Mouse (Mus musculus) hindbrain, embryonic 10.5 days (tissue): ENCODE measurements at regions not wholly inside any gene's neighbourhood (a gene's known extent, or its start where the extent isn't known, plus 50 kb on each side); places are given as distances from the start of the nearest gene placed in this dataset.

ENCODE experiments used
- DNase-seq: peaks from one replicate; pipeline ENCODE4 v3.0.0-alpha.2; 2017; ENCODE audit warnings: low spot score
- H3K27ac ChIP-seq: fragments of 300-500 bp; sonication (generic); 2 replicates; pipeline ENCODE4 v1.5.1; 2016; ENCODE audit warnings: mild to moderate bottlenecking, moderate library complexity
- H3K27me3 ChIP-seq: fragments of 300-500 bp; sonication (generic); 2 replicates; pipeline ENCODE4 v1.6.1; 2016; ENCODE audit warnings: mild to moderate bottlenecking; ENCODE audit not compliant: poor library complexity, insufficient read depth, severe bottlenecking
- H3K36me3 ChIP-seq: fragments of 300-500 bp; sonication (generic); 2 replicates; pipeline ENCODE4 v1.6.1; 2016; ENCODE audit warnings: mild to moderate bottlenecking, moderate library complexity
- H3K4me1 ChIP-seq: fragments of 300-500 bp; sonication (generic); replicated peaks from 2 replicates; pipeline ENCODE4 v1.6.1; 2016; ENCODE audit warnings: mild to moderate bottlenecking
- H3K4me3 ChIP-seq: fragments of 300-500 bp; sonication (generic); 2 replicates; pipeline ENCODE4 v1.5.1; 2016; ENCODE audit warnings: mild to moderate bottlenecking, moderate library complexity
- H3K9me3 ChIP-seq: fragments of 300-500 bp; sonication (generic); 2 replicates; pipeline ENCODE4 v1.6.1; 2016; ENCODE audit warnings: mild to moderate bottlenecking, moderate library complexity
- WGBS: fragments of 180-500 bp; shearing (Covaris S2); methylation state at CpG from one replicate; pipeline ENCODE4 v1.1.7; 2016; 5-methylcytosine and 5-hydroxymethylcytosine counted together

DNA sequence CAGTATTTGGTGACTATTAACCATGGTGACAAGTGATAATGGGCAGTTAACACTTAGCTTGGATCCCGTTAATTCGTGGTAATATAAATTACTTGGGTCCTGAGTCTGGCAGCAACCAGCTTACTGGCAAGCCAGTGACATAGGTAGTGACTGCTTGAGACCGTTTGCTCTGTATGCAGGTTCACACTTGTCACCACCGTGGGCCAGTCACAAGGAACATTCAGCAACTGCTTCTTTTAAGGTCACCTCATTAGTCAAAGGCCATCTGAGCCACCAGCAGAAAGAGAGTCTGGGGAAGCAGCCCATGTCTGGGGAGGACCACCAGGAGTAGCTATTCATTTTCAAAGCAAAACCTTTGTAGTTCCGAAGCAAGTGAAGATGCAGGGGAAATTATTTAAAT lies 220.3 kb upstream of the Mgmt start:
- Histone ChIP-seq H3K9me3 (no peaks in the 10 kb centered on the region), H3K27me3 (peaks cover 77% of the 10 kb centered on the region), H3K4me3 (no peak overlapping the region), H3K36me3 (no peaks in the 10 kb centered on the region), H3K4me1 (peaks cover 25% of the 10 kb centered on the region), H3K27ac (no peak overlapping the region)
- 64% methylated on average over 5 of the region's 5 CpGs for WGBS
- DNase-seq, result no peak

GRCm38 (mm10) chr7:136675041-136675440 lies 219.4 kb upstream of the Mgmt start:
- no peaks in the 10 kb centered on the region for H3K36me3 ChIP-seq
- no peak overlapping the region for H3K27ac ChIP-seq
- H3K4me3 ChIP-seq, result no peak overlapping the region
- H3K27me3 ChIP-seq, result peaks cover 73% of the 10 kb centered on the region
- no peak for DNase-seq
- no peaks in the 10 kb centered on the region for H3K9me3 ChIP-seq
- H3K4me1 ChIP-seq, result peaks cover 28% of the 10 kb centered on the region
- WGBS, result 46% methylated on average over 5 of the region's 5 CpGs

DNA sequence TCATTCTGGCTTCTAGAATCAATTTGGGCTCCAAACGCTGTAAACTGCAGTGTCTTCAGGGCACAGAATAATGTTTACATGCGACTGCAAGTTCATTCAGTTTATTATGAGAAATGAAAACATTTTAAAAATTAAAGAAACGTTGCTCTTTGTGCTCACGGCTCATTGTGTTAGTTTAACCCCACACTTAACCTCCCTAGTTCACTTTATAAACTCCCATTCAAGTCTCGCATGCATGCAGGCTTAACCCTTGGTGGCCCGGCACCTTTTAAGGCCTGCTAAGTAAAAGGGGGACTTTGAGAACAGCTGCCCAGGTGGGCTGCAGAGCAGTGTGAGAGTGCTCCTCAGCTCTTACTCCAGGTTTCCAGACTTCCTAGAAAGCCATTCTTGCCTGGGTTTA lies 218.3 kb upstream of the Mgmt start:
- 25% methylated on average over 6 of the region's 6 CpGs for whole genome bisulfite sequencing
- peak; percentile 22 for DNase-seq
- H3K9me3 ChIP-seq, result no peaks in the 10 kb centered on the region
- H3K36me3 ChIP-seq, result no peaks in the 10 kb centered on the region
- H3K4me1 ChIP-seq, result peaks cover 28% of the 10 kb centered on the region
- peaks cover 62% of the 10 kb centered on the region for H3K27me3 ChIP-seq
- H3K27ac ChIP-seq, result no peak overlapping the region
- H3K4me3 ChIP-seq, result no peak overlapping the region

DNA sequence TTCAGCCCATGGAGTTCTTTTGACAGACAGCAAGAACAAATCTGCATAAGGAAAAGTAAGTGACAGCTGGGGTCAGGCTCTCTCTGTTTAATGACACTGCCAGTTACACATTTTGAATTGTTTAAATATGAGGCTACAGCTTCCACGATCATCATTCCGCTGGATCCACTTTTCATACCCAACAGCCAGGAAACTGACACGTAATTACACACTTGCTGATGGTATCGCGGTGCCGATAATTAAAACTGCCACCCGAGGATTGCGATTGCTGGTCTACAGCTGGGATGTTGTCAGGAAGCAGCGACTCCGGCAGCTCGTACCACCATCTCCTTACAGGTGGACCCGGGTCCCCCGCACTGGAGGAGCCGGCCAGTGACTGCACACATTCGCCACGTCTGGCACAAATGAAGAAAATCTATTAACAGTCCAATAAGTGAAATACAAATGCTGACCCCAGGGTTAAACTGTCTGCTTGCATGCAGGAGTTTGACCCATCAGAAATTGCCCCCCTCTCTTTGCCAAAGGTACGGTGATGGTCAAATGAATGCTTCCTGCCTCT lies 217.3 kb upstream of the Mgmt start:
- peaks cover 28% of the 10 kb centered on the region for H3K4me1 ChIP-seq
- H3K27ac ChIP-seq, result no peak overlapping the region
- no peaks in the 10 kb centered on the region for H3K36me3 ChIP-seq
- no peak for DNase-seq
- peaks cover 54% of the 10 kb centered on the region for H3K27me3 ChIP-seq
- H3K4me3 ChIP-seq, result no peak overlapping the region
- H3K9me3 ChIP-seq, result no peaks in the 10 kb centered on the region
- 78% methylated on average over 17 of the region's 17 CpGs for WGBS

- Histone ChIP-seq H3K36me3 (no peaks in the 10 kb centered on the region), H3K9me3 (no peaks in the 10 kb centered on the region), H3K27ac (peak overlapping the region; percentile 50; the same call in 1 of the 2 replicates), H3K4me3 (peak overlapping the region; percentile 34), H3K27me3 (peaks cover 16% of the 10 kb centered on the region), H3K4me1 (peaks cover 22% of the 10 kb centered on the region)
- DNase-seq, result no peak
- 43% methylated on average over 6 of the region's 6 CpGs for WGBS
Observed at GRCm38 (mm10) chr7:136689579-136689978, 204.8 kb upstream of the Mgmt start.

GRCm38 (mm10) chr7:136706246-136706645 lies 188.2 kb upstream of the Mgmt start:
- Histone ChIP-seq H3K27ac (no peak overlapping the region), H3K9me3 (no peaks in the 10 kb centered on the region), H3K4me3 (no peak overlapping the region), H3K36me3 (no peaks in the 10 kb centered on the region), H3K27me3 (no peaks in the 10 kb centered on the region), H3K4me1 (peaks cover 7% of the 10 kb centered on the region; the same call in 1 of the 2 replicates)
- 92% methylated on average over 1 of the region's 1 CpGs for WGBS
- DNase-seq, result no peak

GRCm38 (mm10) chr7:136707200-136708003 lies 187.0 kb upstream of the Mgmt start:
- Histone ChIP-seq H3K27ac (no peak overlapping the region), H3K4me1 (peaks cover 7% of the 10 kb centered on the region; the same call in 1 of the 2 replicates), H3K4me3 (no peak overlapping the region), H3K9me3 (no peaks in the 10 kb centered on the region), H3K36me3 (no peaks in the 10 kb centered on the region), H3K27me3 (no peaks in the 10 kb centered on the region)
- DNase-seq, result no peak
- 82% methylated on average over 12 of the region's 12 CpGs for WGBS

DNA sequence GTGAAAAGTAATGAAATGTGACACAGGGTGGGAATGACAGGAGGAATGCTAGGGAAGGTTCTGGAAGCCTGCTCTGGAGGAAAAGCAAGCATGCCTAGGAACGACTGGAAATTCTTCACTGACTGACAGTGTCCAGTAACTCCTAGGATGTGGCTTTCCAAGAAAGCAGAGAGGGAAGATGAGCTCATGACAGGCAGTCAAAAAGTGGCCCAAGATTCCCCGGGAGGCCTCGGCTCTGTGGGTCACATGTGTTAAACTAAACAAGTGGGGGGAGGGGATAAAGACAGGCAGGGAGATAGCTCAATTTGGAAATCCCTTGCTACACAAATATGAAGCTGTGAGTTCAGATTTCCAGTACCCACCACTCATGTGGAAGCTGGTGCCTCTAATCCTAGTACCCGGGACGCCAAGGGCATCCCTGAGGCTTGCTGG lies 186.4 kb upstream of the Mgmt start:
- no peak for DNase-seq
- Histone ChIP-seq H3K27me3 (no peaks in the 10 kb centered on the region), H3K36me3 (no peaks in the 10 kb centered on the region), H3K4me3 (no peak overlapping the region), H3K4me1 (peaks cover 7% of the 10 kb centered on the region; the same call in 1 of the 2 replicates), H3K27ac (no peak overlapping the region), H3K9me3 (no peaks in the 10 kb centered on the region)
- 67% methylated on average over 5 of the region's 5 CpGs for WGBS

- no peaks in the 10 kb centered on the region for H3K27me3 ChIP-seq
- WGBS, result 75% methylated on average over 3 of the region's 3 CpGs
- peaks cover 7% of the 10 kb centered on the region; the same call in 1 of the 2 replicates for H3K4me1 ChIP-seq
Observed at GRCm38 (mm10) chr7:136710653-136711052, 183.8 kb upstream of the Mgmt start.

GRCm38 (mm10) chr7:136712962-136713640 lies 181.3 kb upstream of the Mgmt start:
- 0 out of 2 replicates have a peak, but pooled peaks cover 3% of the 10 kb centered on the region for H3K4me1 ChIP-seq
- WGBS, result 84% methylated on average over 16 of the region's 16 CpGs
- no peak overlapping the region for H3K4me3 ChIP-seq
- no peaks in the 10 kb centered on the region for H3K36me3 ChIP-seq
- H3K27me3 ChIP-seq, result no peaks in the 10 kb centered on the region
- H3K27ac ChIP-seq, result no peak overlapping the region
- H3K9me3 ChIP-seq, result no peaks in the 10 kb centered on the region
- DNase-seq, result no peak

More at GRCm38 (mm10) chr7:136710653-136711052, 183.8 kb upstream of the Mgmt start:
- no peak for DNase-seq
- Histone ChIP-seq H3K36me3 (no peaks in the 10 kb centered on the region), H3K27ac (no peak overlapping the region), H3K4me3 (no peak overlapping the region), H3K9me3 (no peaks in the 10 kb centered on the region)

GRCm38 (mm10) chr7:136727628-136728402 lies 166.6 kb upstream of the Mgmt start:
- no peak for DNase-seq
- WGBS, result 72% methylated on average over 1 of the region's 1 CpGs
- Histone ChIP-seq H3K4me1 (peaks cover 3% of the 10 kb centered on the region), H3K36me3 (no peaks in the 10 kb centered on the region), H3K27ac (no peak overlapping the region), H3K4me3 (no peak overlapping the region), H3K27me3 (no peaks in the 10 kb centered on the region), H3K9me3 (no peaks in the 10 kb centered on the region)

DNA sequence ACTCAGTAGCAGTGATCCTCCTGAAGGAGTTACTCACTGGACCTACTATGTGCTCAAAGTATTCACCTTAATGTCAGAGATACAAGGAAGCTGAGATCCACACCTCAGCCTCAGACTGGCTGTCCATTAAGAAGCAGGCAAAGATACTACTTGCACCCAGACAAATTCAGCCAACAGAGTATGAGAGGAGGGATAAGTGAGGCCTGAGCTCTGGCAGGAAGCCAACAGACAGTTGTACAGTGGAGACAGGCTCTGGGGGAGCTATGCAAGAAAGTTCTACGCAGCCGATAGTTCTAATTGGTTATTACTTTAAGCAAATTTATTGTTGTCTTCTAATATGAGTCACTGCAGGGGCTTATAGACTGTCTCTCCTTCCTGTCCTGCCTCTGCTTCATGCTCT lies 152.2 kb upstream of the Mgmt start:
- H3K27ac ChIP-seq, result no peak overlapping the region
- H3K4me3 ChIP-seq, result no peak overlapping the region
- DNase-seq, result no peak
- 0 out of 2 replicates have a peak, but pooled peaks cover 3% of the 10 kb centered on the region for H3K9me3 ChIP-seq
- WGBS, result 98% methylated on average over 2 of the region's 2 CpGs
- H3K36me3 ChIP-seq, result no peaks in the 10 kb centered on the region
- peaks cover 10% of the 10 kb centered on the region for H3K4me1 ChIP-seq
- H3K27me3 ChIP-seq, result no peaks in the 10 kb centered on the region
